Mouse (Mus musculus) small intestine, adult 2 months (tissue): ENCODE data around the gene Sez6l.

Source experiments
- CTCF ChIP-seq: fragments of 200-500 bp; IDR thresholded peaks from 2 replicates; pipeline ENCODE4 v1.5.1; 2012; ENCODE audit warnings: low read depth, mild to moderate bottlenecking, control low read depth, inconsistent platforms, low read length, moderate library complexity, mixed read lengths; ENCODE audit not compliant: insufficient replicate concordance, insufficient read length; ENCODE audit errors: extremely low read depth
- POLR2A ChIP-seq: fragments of 200-500 bp; IDR thresholded peaks from 2 replicates; pipeline ENCODE4 v1.6.1; 2012; ENCODE audit warnings: low read depth, mild to moderate bottlenecking, control low read depth, inconsistent platforms, low read length, moderate library complexity

DNA sequence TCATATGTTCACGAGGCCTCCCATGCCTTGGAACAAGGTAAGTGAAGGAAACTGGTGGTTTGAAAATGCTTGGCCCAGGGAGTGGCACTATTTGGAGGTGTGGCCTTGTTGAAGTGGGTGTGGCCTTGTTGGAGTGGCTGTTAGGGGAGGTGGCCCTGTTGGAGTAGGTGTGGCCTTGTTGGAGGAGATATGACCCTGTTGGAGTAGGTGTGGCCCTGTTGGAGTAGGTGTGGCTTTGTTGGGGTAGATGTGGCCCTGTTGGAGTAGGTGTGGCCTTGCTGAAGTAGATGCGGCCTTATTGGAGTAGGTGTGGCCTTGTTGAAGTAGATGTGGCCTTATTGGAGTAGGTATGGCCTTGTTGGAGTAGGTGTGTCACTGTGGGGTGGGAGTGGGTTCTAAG lies 191.0 kb downstream of the Sez6l start:
- TF ChIP-seq CTCF (no peak), POLR2A (no peak)
